Mouse (Mus musculus): ENCODE measurements around the gene Cts3. TPM values are rescaled to one million over a fixed set of nuclear protein-coding genes. Genes with fewer than 3 reads are reported as not detected.

The Cts3 gene
- polyA plus RNA-seq (2017; shearing (Covaris generic)): not detected

DNA sequence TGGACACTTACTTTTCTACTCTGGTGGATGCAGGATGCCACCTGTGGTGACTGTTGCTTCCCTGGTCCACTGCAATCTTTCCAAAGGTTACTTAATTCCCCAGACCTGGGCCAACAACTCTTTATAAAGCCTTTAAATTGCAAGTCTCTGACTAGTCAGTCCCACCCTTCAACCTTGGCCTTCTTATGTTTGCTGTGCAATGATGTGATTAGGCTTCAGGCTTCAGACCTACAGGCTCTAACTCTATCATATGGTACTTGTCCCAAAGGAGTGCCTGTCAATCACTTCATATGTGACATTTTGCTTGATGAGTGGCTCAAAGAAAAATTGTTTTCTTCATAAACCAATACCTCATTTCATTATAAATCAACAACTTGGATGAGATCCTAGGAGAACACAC is at the start of gene Cts3:
TSS of gene Cts3 (minus strand) at position 101 of the 400 bp plus-strand sequence.

DNA sequence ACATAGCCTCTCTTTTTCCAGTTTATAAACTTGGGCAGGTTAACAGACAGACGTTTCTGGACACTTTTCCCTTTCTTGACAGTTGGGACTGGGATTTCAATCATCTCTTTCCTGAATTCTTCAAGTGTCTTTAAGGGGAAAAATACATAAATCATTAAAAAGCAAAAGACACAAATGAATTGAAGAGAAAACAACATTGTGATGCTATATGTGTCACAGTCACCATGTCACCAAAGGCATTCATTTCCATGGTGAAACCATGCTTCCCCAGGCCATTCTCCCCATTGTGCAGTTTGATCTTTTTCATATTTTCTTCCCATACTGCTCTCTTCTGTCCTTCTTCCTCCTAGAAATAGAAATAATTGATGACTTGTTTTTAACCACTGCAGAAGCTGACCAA is 1.9 kb downstream of the Cts3 start, which contains the start of gene Gm49352:
TSS of gene Gm49352 (minus strand) at position 101 of the 400 bp plus-strand sequence.

DNA sequence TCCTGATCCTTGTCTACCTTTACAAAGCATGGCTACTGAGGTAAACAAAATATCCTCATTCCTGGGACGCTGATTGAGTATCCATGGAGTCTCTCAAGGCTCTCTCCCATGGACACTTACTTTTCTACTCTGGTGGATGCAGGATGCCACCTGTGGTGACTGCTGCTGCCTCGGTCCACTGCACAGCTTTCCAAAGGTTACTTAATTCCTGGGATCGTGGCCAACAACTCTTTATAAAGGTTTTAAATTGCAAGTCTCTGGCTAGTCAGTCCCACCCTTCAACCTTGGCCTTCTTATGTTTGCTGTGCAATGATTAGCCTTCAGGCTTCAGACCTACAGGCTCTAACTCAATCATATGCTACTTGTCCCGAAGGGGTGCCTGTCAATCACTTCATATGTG is 28.3 kb downstream of the Cts3 start, which contains the start of gene Ctsm:
TSS of gene Ctsm (minus strand) at position 209 of the 400 bp plus-strand sequence.

Other genes starting within 250 kb of the Cts3 start
- gene Cts7, start 211.9 kb downstream of the Cts3 start, polyA plus RNA-seq (2017; shearing (Covaris generic)): not detected
- not detected for gene Ctsm, start 28.3 kb downstream of the Cts3 start, polyA plus RNA-seq (2017; shearing (Covaris generic))
- gene Gm49352, start 2.0 kb downstream of the Cts3 start, polyA plus RNA-seq (2017; shearing (Covaris generic)): not detected